In genomic region chr6:52379588-52379987, GRCm38 (mm10) we compare ENCODE assay signal across 23 mouse cellular contexts.
DNase-seq lines count a peak whose midpoint lies in the region; ATAC-seq and TF ChIP-seq lines count a peak whose summit lies in the region.
"Had no signal": no experiment of that assay in that cellular context is flagged by ENCODE, and none has a peak within 500 bp of the region (broad histone marks: within the 10 kb centered on the region; RNA-seq: fewer than 3 reads in every experiment).

No protein-coding gene starts in this region.

- H3K4me2 ChIP-seq in kidney, postnatal 0 days (ENCODE audit: low read length) = no peak overlapping the region
- H3K4me2 ChIP-seq in lung, embryonic 16.5 days (ENCODE audit: low read depth, low read length) = no peak overlapping the region
- H3K4me2 ChIP-seq in stomach, embryonic 16.5 days (ENCODE audit: low read depth, low read length) = no peak overlapping the region
- H3K4me2 ChIP-seq: embryonic facial prominence, embryonic 13.5 days; forebrain, embryonic 12.5 days; forebrain, embryonic 15.5 days; heart, embryonic 13.5 days; hindbrain, embryonic 12.5 days; hindbrain, embryonic 15.5 days had no signal

- no peaks in the 10 kb centered on the region for H3K4me1 ChIP-seq in kidney, postnatal 0 days (replicated peaks; ENCODE audit: insufficient read depth, low read length)
- H3K4me1 ChIP-seq in lung, embryonic 16.5 days (replicated peaks; ENCODE audit: control insufficient read depth, insufficient read depth, low read length) = 0 out of 2 replicates have a peak, but pooled peaks cover 4% of the 10 kb centered on the region
- 0 out of 2 replicates have a peak, but pooled peaks cover 4% of the 10 kb centered on the region for H3K4me1 ChIP-seq in stomach, embryonic 16.5 days (ENCODE audit: control insufficient read depth, insufficient read depth, low read length)
- H3K4me1 ChIP-seq: embryonic facial prominence, embryonic 10.5 days; embryonic facial prominence, embryonic 13.5 days; forebrain, embryonic 12.5 days; forebrain, embryonic 15.5 days; heart, embryonic 10.5 days; hindbrain, embryonic 12.5 days; hindbrain, embryonic 15.5 days had no signal

- H3K27ac ChIP-seq in kidney, postnatal 0 days = no peak overlapping the region
- no peak overlapping the region for H3K27ac ChIP-seq in lung, embryonic 16.5 days (ENCODE audit: low read length)
- H3K27ac ChIP-seq in stomach, embryonic 16.5 days (ENCODE audit: low read length) = no peak overlapping the region
- H3K27ac ChIP-seq: embryonic facial prominence, embryonic 10.5 days; embryonic facial prominence, embryonic 13.5 days; forebrain, embryonic 12.5 days; forebrain, embryonic 15.5 days; heart, adult 2 months; heart, embryonic 10.5 days; hindbrain, embryonic 12.5 days; hindbrain, embryonic 15.5 days had no signal

- no peaks in the 10 kb centered on the region for H3K27me3 ChIP-seq in kidney, postnatal 0 days (ENCODE audit: insufficient read depth, low read length)
- H3K27me3 ChIP-seq in lung, embryonic 16.5 days (ENCODE audit: control insufficient read depth, insufficient read depth, low read depth, low read length) = no peaks in the 10 kb centered on the region
- H3K27me3 ChIP-seq in stomach, embryonic 16.5 days (ENCODE audit: control insufficient read depth, insufficient read depth, low read length) = no peaks in the 10 kb centered on the region
- H3K27me3 ChIP-seq: embryonic facial prominence, embryonic 13.5 days; forebrain, embryonic 12.5 days; forebrain, embryonic 15.5 days; heart, embryonic 13.5 days; hindbrain, embryonic 12.5 days; hindbrain, embryonic 15.5 days had no signal

- TF ChIP-seq CTCF in kidney, postnatal 0 days (IDR thresholded peaks at IDR 0.05; ENCODE audit: low read depth) = no peak

- no peak overlapping the region for H3K4me3 ChIP-seq in kidney, postnatal 0 days (replicated peaks; ENCODE audit: low read depth, low read length)
- H3K4me3 ChIP-seq in lung, embryonic 16.5 days (ENCODE audit: low read length) = no peak overlapping the region
- H3K4me3 ChIP-seq in stomach, embryonic 16.5 days (replicated peaks; ENCODE audit: low read length) = no peak overlapping the region
- H3K4me3 ChIP-seq: embryonic facial prominence, embryonic 10.5 days; embryonic facial prominence, embryonic 13.5 days; erythroblast, embryonic 14.5 days; forebrain, embryonic 12.5 days; forebrain, embryonic 15.5 days; heart, adult 2 months; heart, embryonic 10.5 days; heart, embryonic 13.5 days; hindbrain, embryonic 12.5 days; hindbrain, embryonic 15.5 days had no signal

- no peaks in the 10 kb centered on the region for H3K9me3 ChIP-seq in kidney, postnatal 0 days (replicated peaks; ENCODE audit: low read length)
- H3K9me3 ChIP-seq in lung, embryonic 16.5 days (ENCODE audit: control insufficient read depth, low read length) = no peaks in the 10 kb centered on the region
- no peaks in the 10 kb centered on the region for H3K9me3 ChIP-seq in stomach, embryonic 16.5 days (replicated peaks; ENCODE audit: control insufficient read depth, low read length)
- H3K9me3 ChIP-seq: embryonic facial prominence, embryonic 13.5 days; forebrain, embryonic 15.5 days; heart, embryonic 10.5 days; hindbrain, embryonic 12.5 days; hindbrain, embryonic 15.5 days had no signal

- peak; percentile 10 for DNase-seq in kidney, postnatal 0 days (ENCODE audit: low spot score)
- no peak for DNase-seq in kidney, postnatal 14 days
- no peak for DNase-seq in lung, postnatal 14 days
- DNase-seq in yolk sac, embryonic 10.5 days (ENCODE audit: low spot score) = no peak
- DNase-seq: adrenal gland, adult 2 months; adrenal gland, postnatal 14 days; cerebellum, adult 11 months; cerebellum, adult 8-10 months; cerebellum, postnatal 36 days; embryo, embryonic 11 days; gastrocnemius, postnatal 25 days; heart, adult 2 months had no signal

- 40% methylated on average over 5 of the region's 5 CpGs for WGBS in kidney, postnatal 0 days
- WGBS in lung, embryonic 16.5 days = 27% methylated on average over 5 of the region's 5 CpGs
- WGBS in stomach, embryonic 16.5 days = 26% methylated on average over 5 of the region's 5 CpGs

- H3K36me3 ChIP-seq in kidney, postnatal 0 days (ENCODE audit: insufficient read depth, low read length) = no peaks in the 10 kb centered on the region
- no peaks in the 10 kb centered on the region for H3K36me3 ChIP-seq in lung, embryonic 16.5 days (ENCODE audit: control insufficient read depth, insufficient read depth, low read length)
- no peaks in the 10 kb centered on the region for H3K36me3 ChIP-seq in stomach, embryonic 16.5 days (ENCODE audit: control insufficient read depth, insufficient read depth, low read length)
- H3K36me3 ChIP-seq: embryonic facial prominence, embryonic 10.5 days; embryonic facial prominence, embryonic 13.5 days; forebrain, embryonic 12.5 days; forebrain, embryonic 15.5 days; heart, embryonic 10.5 days; heart, embryonic 13.5 days; hindbrain, embryonic 12.5 days; hindbrain, embryonic 15.5 days had no signal

- no peak overlapping the region for H3K9ac ChIP-seq in kidney, postnatal 0 days (ENCODE audit: low read depth, low read length)
- H3K9ac ChIP-seq in lung, embryonic 16.5 days (ENCODE audit: low read length) = no peak overlapping the region
- H3K9ac ChIP-seq in stomach, embryonic 16.5 days (ENCODE audit: low read length) = no peak overlapping the region
- H3K9ac ChIP-seq: embryonic facial prominence, embryonic 13.5 days; forebrain, embryonic 12.5 days; forebrain, embryonic 15.5 days; heart, embryonic 13.5 days; hindbrain, embryonic 12.5 days; hindbrain, embryonic 15.5 days had no signal

- ATAC-seq in kidney, postnatal 0 days (replicated peaks; ENCODE audit: low FRiP score, low read depth) = no peak
- peak; percentile 70; the same call in 1 of the 2 replicates for ATAC-seq in lung, embryonic 16.5 days (ENCODE audit: low read depth)
- ATAC-seq in stomach, embryonic 16.5 days (ENCODE audit: insufficient read depth, low FRiP score) = peak; percentile 50; the same call in 1 of the 2 replicates
- ATAC-seq: forebrain, embryonic 15.5 days had no signal
